Mouse (Mus musculus) neutrophil, adult 83 days (primary cell): ENCODE data around the gene Ihh. TPM values are rescaled to one million over a fixed set of nuclear protein-coding genes. Genes with fewer than 3 reads are reported as not detected.

Source experiments
- total RNA-seq, 2 experiments: library from RNA; stranded (reverse); gene quantifications; one replicate each; pipeline ENCODE4 v1.2.4; 2023

Ihh gene
- total RNA-seq, result under 1 TPM; 0.31 to 0.57 TPM

GRCm38 (mm10) chr1:74951556-74952210 is at the start of gene Ihh:
Gene Ihh (minus strand): TSS chr1:74951672.

GRCm38 (mm10) chr1:74935402-74935801 is 16.1 kb downstream of the Ihh start, which contains the start of gene Cfap65:
Gene Cfap65 (minus strand): TSS chr1:74935599.

Other genes with a start within 250 kb of the Ihh start
- gene Cyp27a1, start 238.1 kb downstream of the Ihh start, total RNA-seq, result 10 to 100 TPM; 33.1 to 41.0 TPM
- not detected for gene Prkag3, start 202.5 kb downstream of the Ihh start, total RNA-seq
- 1 to 10 TPM; 1.7 to 1.8 TPM for gene Wnt6, start 179.8 kb downstream of the Ihh start, total RNA-seq
- not detected for gene Wnt10a, start 160.2 kb downstream of the Ihh start, total RNA-seq
- gene Cdk5r2, start 96.7 kb downstream of the Ihh start, total RNA-seq, result not detected
- not detected for gene Fev, start 66.3 kb downstream of the Ihh start, total RNA-seq
- gene Cryba2, start 58.5 kb downstream of the Ihh start, total RNA-seq, result not detected
- not detected for gene Cfap65, start 16.1 kb downstream of the Ihh start, total RNA-seq
- gene Nhej1, start 173.5 kb upstream of the Ihh start, total RNA-seq, result 1 to 10 TPM; 6.2 to 7.5 TPM
- 1 to 10 TPM in 1 of 2 experiments, under 1 TPM in 1; 0.97 to 1.7 TPM for gene Slc23a3, start 182.2 kb upstream of the Ihh start, total RNA-seq
- gene Cnppd1, start 191.0 kb upstream of the Ihh start, total RNA-seq, result 100 to 1,000 TPM; 107 to 118 TPM
- gene Retreg2, start 191.1 kb upstream of the Ihh start, total RNA-seq, result 10 to 100 TPM; 67.3 to 75.8 TPM
- gene Zfand2b, start 217.0 kb upstream of the Ihh start, total RNA-seq, result 10 to 100 TPM; 52.0 to 53.7 TPM
- gene Abcb6, start 228.7 kb upstream of the Ihh start, total RNA-seq, result 10 to 100 TPM in 1 of 2 experiments, 1 to 10 TPM in 1; 9.1 to 15.4 TPM
- gene Ankzf1, start 240.5 kb upstream of the Ihh start, total RNA-seq, result 10 to 100 TPM; 20.1 to 20.9 TPM
- 10 to 100 TPM; 69.5 to 69.6 TPM for gene Atg9a, start 240.5 kb upstream of the Ihh start, total RNA-seq